Mouse (Mus musculus): ENCODE data around the gene Bcl9. TPM values are rescaled to one million over a fixed set of nuclear protein-coding genes. Genes with fewer than 3 reads are reported as not detected.

The Bcl9 gene
- polyA plus RNA-seq, 1 experiment, result 11.5 TPM

GRCm38 (mm10) chr3:97172632-97173031 is 125.1 kb downstream of the Bcl9 start:
- TF ChIP-seq CTCF (IDR thresholded peaks at IDR 0.05; ENCODE audit: control insufficient read depth, insufficient read depth, low read length) (no peak), POLR2A (IDR thresholded peaks at IDR 0.05; ENCODE audit: borderline replicate concordance, control insufficient read depth, low read depth, low read length) (no peak)
- no peak overlapping the region for H3K4me3 ChIP-seq (replicated peaks; ENCODE audit: control insufficient read depth, low read depth, low read length)
- H3K27ac ChIP-seq (ENCODE audit: control insufficient read depth, insufficient read depth, low read depth, low read length, poor library complexity), result no peak overlapping the region
- WGBS, result 80% methylated on average over 5 of the region's 5 CpGs
- H3K4me1 ChIP-seq (ENCODE audit: control insufficient read depth, insufficient read depth, low read length), result no peaks in the 10 kb centered on the region

GRCm38 (mm10) chr3:97172231-97172630 is 125.5 kb downstream of the Bcl9 start:
- 81% methylated on average over 9 of the region's 9 CpGs for WGBS
- Histone ChIP-seq H3K27ac (ENCODE audit: control insufficient read depth, insufficient read depth, low read depth, low read length, poor library complexity) (no peak overlapping the region), H3K4me1 (ENCODE audit: control insufficient read depth, insufficient read depth, low read length) (no peaks in the 10 kb centered on the region), H3K4me3 (replicated peaks; ENCODE audit: control insufficient read depth, low read depth, low read length) (no peak overlapping the region)
- TF ChIP-seq POLR2A (IDR thresholded peaks at IDR 0.05; ENCODE audit: borderline replicate concordance, control insufficient read depth, low read depth, low read length) (no peak), CTCF (IDR thresholded peaks at IDR 0.05; ENCODE audit: control insufficient read depth, insufficient read depth, low read length) (no peak)

GRCm38 (mm10) chr3:97171531-97171930 is 126.2 kb downstream of the Bcl9 start:
- no peak for TF ChIP-seq POLR2A (IDR thresholded peaks at IDR 0.05; ENCODE audit: borderline replicate concordance, control insufficient read depth, low read depth, low read length)
- no peak for TF ChIP-seq CTCF (IDR thresholded peaks at IDR 0.05; ENCODE audit: control insufficient read depth, insufficient read depth, low read length)
- Histone ChIP-seq H3K27ac (ENCODE audit: control insufficient read depth, insufficient read depth, low read depth, low read length, poor library complexity) (no peak overlapping the region), H3K4me1 (ENCODE audit: control insufficient read depth, insufficient read depth, low read length) (no peaks in the 10 kb centered on the region), H3K4me3 (replicated peaks; ENCODE audit: control insufficient read depth, low read depth, low read length) (no peak overlapping the region)
- WGBS, result 85% methylated on average over 6 of the region's 6 CpGs

GRCm38 (mm10) chr3:97167126-97167525 is 130.6 kb downstream of the Bcl9 start:
- no peak overlapping the region for H3K4me3 ChIP-seq (replicated peaks; ENCODE audit: control insufficient read depth, low read depth, low read length)
- TF ChIP-seq CTCF (IDR thresholded peaks at IDR 0.05; ENCODE audit: control insufficient read depth, insufficient read depth, low read length) (no peak), POLR2A (IDR thresholded peaks at IDR 0.05; ENCODE audit: borderline replicate concordance, control insufficient read depth, low read depth, low read length) (no peak)
- no peak overlapping the region for H3K27ac ChIP-seq (ENCODE audit: control insufficient read depth, insufficient read depth, low read depth, low read length, poor library complexity)
- H3K4me1 ChIP-seq (ENCODE audit: control insufficient read depth, insufficient read depth, low read length), result no peaks in the 10 kb centered on the region
- 42% methylated on average over 4 of the region's 4 CpGs for WGBS

- no peak overlapping the region for H3K27ac ChIP-seq (ENCODE audit: control insufficient read depth, insufficient read depth, low read depth, low read length, poor library complexity)
- no peaks in the 10 kb centered on the region for H3K4me1 ChIP-seq (ENCODE audit: control insufficient read depth, insufficient read depth, low read length)
- WGBS, result 55% methylated on average over 4 of the region's 4 CpGs
- H3K4me3 ChIP-seq (replicated peaks; ENCODE audit: control insufficient read depth, low read depth, low read length), result no peak overlapping the region
- TF ChIP-seq POLR2A (IDR thresholded peaks at IDR 0.05; ENCODE audit: borderline replicate concordance, control insufficient read depth, low read depth, low read length) (no peak), CTCF (IDR thresholded peaks at IDR 0.05; ENCODE audit: control insufficient read depth, insufficient read depth, low read length) (no peak)
These were observed 133.2 kb downstream of the Bcl9 start for GRCm38 (mm10) chr3:97164477-97164876.

- H3K27ac ChIP-seq (ENCODE audit: control insufficient read depth, insufficient read depth, low read depth, low read length, poor library complexity), result no peak overlapping the region
- TF ChIP-seq POLR2A (IDR thresholded peaks at IDR 0.05; ENCODE audit: borderline replicate concordance, control insufficient read depth, low read depth, low read length), result no peak
- TF ChIP-seq CTCF (IDR thresholded peaks at IDR 0.05; ENCODE audit: control insufficient read depth, insufficient read depth, low read length), result no peak
- no peaks in the 10 kb centered on the region for H3K4me1 ChIP-seq (ENCODE audit: control insufficient read depth, insufficient read depth, low read length)
- no peak overlapping the region for H3K4me3 ChIP-seq (replicated peaks; ENCODE audit: control insufficient read depth, low read depth, low read length)
- 55% methylated on average over 4 of the region's 4 CpGs for WGBS
These were observed 135.9 kb downstream of the Bcl9 start for GRCm38 (mm10) chr3:97161773-97162172.

GRCm38 (mm10) chr3:97160908-97161307 is 136.8 kb downstream of the Bcl9 start:
- no peak overlapping the region for H3K4me3 ChIP-seq (replicated peaks; ENCODE audit: control insufficient read depth, low read depth, low read length)
- H3K4me1 ChIP-seq (ENCODE audit: control insufficient read depth, insufficient read depth, low read length), result no peaks in the 10 kb centered on the region
- no peak overlapping the region for H3K27ac ChIP-seq (ENCODE audit: control insufficient read depth, insufficient read depth, low read depth, low read length, poor library complexity)
- TF ChIP-seq POLR2A (IDR thresholded peaks at IDR 0.05; ENCODE audit: borderline replicate concordance, control insufficient read depth, low read depth, low read length), result no peak
- TF ChIP-seq CTCF (IDR thresholded peaks at IDR 0.05; ENCODE audit: control insufficient read depth, insufficient read depth, low read length), result no peak
- WGBS, result 56% methylated on average over 10 of the region's 10 CpGs

GRCm38 (mm10) chr3:97159986-97160385 is 137.7 kb downstream of the Bcl9 start:
- no peaks in the 10 kb centered on the region for H3K4me1 ChIP-seq (ENCODE audit: control insufficient read depth, insufficient read depth, low read length)
- 59% methylated on average over 2 of the region's 2 CpGs for whole genome bisulfite sequencing
- no peak overlapping the region for H3K4me3 ChIP-seq (replicated peaks; ENCODE audit: control insufficient read depth, low read depth, low read length)
- no peak overlapping the region for H3K27ac ChIP-seq (ENCODE audit: control insufficient read depth, insufficient read depth, low read depth, low read length, poor library complexity)
- TF ChIP-seq CTCF (IDR thresholded peaks at IDR 0.05; ENCODE audit: control insufficient read depth, insufficient read depth, low read length) (no peak), POLR2A (IDR thresholded peaks at IDR 0.05; ENCODE audit: borderline replicate concordance, control insufficient read depth, low read depth, low read length) (no peak)

- Histone ChIP-seq H3K4me3 (replicated peaks; ENCODE audit: control insufficient read depth, low read depth, low read length) (peak overlapping the region; percentile 73), H3K4me1 (ENCODE audit: control insufficient read depth, insufficient read depth, low read length) (no peaks in the 10 kb centered on the region), H3K27ac (ENCODE audit: control insufficient read depth, insufficient read depth, low read depth, low read length, poor library complexity) (no peak overlapping the region; the same call in 1 of the 2 replicates)
- TF ChIP-seq CTCF (IDR thresholded peaks at IDR 0.05; ENCODE audit: control insufficient read depth, insufficient read depth, low read length) (no peak), POLR2A (IDR thresholded peaks at IDR 0.05; ENCODE audit: borderline replicate concordance, control insufficient read depth, low read depth, low read length) (no peak)
- WGBS, result 6% methylated on average over 6 of the region's 6 CpGs
These were observed 138.2 kb downstream of the Bcl9 start for GRCm38 (mm10) chr3:97159509-97159850.

All from bone marrow, adult 2 months (tissue).